Mouse (Mus musculus): ENCODE results near the gene Wdsub1.

Gene Wdsub1

GRCm38 (mm10) chr2:59841944-59842343 lies 40.4 kb downstream of the Wdsub1 start:
- DNase-seq (ENCODE audit: low read depth, low spot score), result no peak

GRCm38 (mm10) chr2:59841189-59841939 lies 41.0 kb downstream of the Wdsub1 start:
- DNase-seq (ENCODE audit: low read depth, low spot score), result no peak

GRCm38 (mm10) chr2:59840191-59840590 lies 42.2 kb downstream of the Wdsub1 start:
- DNase-seq (ENCODE audit: low read depth, low spot score), result peak; percentile 43

GRCm38 (mm10) chr2:59839755-59840154 lies 42.6 kb downstream of the Wdsub1 start:
- DNase-seq (ENCODE audit: low read depth, low spot score), result no peak

GRCm38 (mm10) chr2:59838825-59839224 lies 43.6 kb downstream of the Wdsub1 start:
- no peak for DNase-seq (ENCODE audit: low read depth, low spot score)

- DNase-seq (ENCODE audit: low read depth, low spot score), result no peak
These were observed 50.6 kb downstream of the Wdsub1 start for GRCm38 (mm10) chr2:59831831-59832230.

GRCm38 (mm10) chr2:59830940-59831339 lies 51.5 kb downstream of the Wdsub1 start:
- no peak for DNase-seq (ENCODE audit: low read depth, low spot score)

GRCm38 (mm10) chr2:59830151-59830550 lies 52.2 kb downstream of the Wdsub1 start:
- peak; percentile 70 for DNase-seq (ENCODE audit: low read depth, low spot score)

GRCm38 (mm10) chr2:59829718-59830117 lies 52.7 kb downstream of the Wdsub1 start:
- no peak for DNase-seq (ENCODE audit: low read depth, low spot score)

- DNase-seq (ENCODE audit: low read depth, low spot score), result peak; percentile 83
These were observed 53.4 kb downstream of the Wdsub1 start for GRCm38 (mm10) chr2:59828777-59829508.

- DNase-seq (ENCODE audit: low read depth, low spot score), result peak; percentile 72
These were observed 54.2 kb downstream of the Wdsub1 start for GRCm38 (mm10) chr2:59828103-59828655.

GRCm38 (mm10) chr2:59825380-59825779 lies 57.0 kb downstream of the Wdsub1 start:
- DNase-seq (ENCODE audit: low read depth, low spot score), result no peak

GRCm38 (mm10) chr2:59824289-59824688 lies 58.1 kb downstream of the Wdsub1 start:
- DNase-seq (ENCODE audit: low read depth, low spot score), result no peak

- no peak for DNase-seq (ENCODE audit: low read depth, low spot score)
These were observed 61.3 kb downstream of the Wdsub1 start for GRCm38 (mm10) chr2:59821044-59821443.

- DNase-seq (ENCODE audit: low read depth, low spot score), result no peak
These were observed 62.3 kb downstream of the Wdsub1 start for GRCm38 (mm10) chr2:59820088-59820487.

- peak; percentile 27 for DNase-seq (ENCODE audit: low read depth, low spot score)
These were observed 63.0 kb downstream of the Wdsub1 start for GRCm38 (mm10) chr2:59819415-59819814.

GRCm38 (mm10) chr2:59818663-59819062 lies 63.7 kb downstream of the Wdsub1 start:
- DNase-seq (ENCODE audit: low read depth, low spot score), result no peak

- DNase-seq (ENCODE audit: low read depth, low spot score), result no peak
These were observed 67.4 kb downstream of the Wdsub1 start for GRCm38 (mm10) chr2:59814997-59815396.

- peak; percentile 43 for DNase-seq (ENCODE audit: low read depth, low spot score)
These were observed 68.9 kb downstream of the Wdsub1 start for GRCm38 (mm10) chr2:59813457-59813856.

- DNase-seq (ENCODE audit: low read depth, low spot score), result no peak
These were observed 69.8 kb downstream of the Wdsub1 start for GRCm38 (mm10) chr2:59812641-59813040.

GRCm38 (mm10) chr2:59811247-59811646 lies 71.1 kb downstream of the Wdsub1 start:
- DNase-seq (ENCODE audit: low read depth, low spot score), result no peak

GRCm38 (mm10) chr2:59810039-59810438 lies 72.4 kb downstream of the Wdsub1 start:
- peak; percentile 58 for DNase-seq (ENCODE audit: low read depth, low spot score)

- no peak for DNase-seq (ENCODE audit: low read depth, low spot score)
These were observed 73.8 kb downstream of the Wdsub1 start for GRCm38 (mm10) chr2:59808608-59809007.

All from brain, adult 2 months (tissue).